Mouse (Mus musculus) left cerebral cortex, postnatal 25 days (tissue): Measurements from ENCODE around the gene Tmem43. TPM values are rescaled to one million over a fixed set of nuclear protein-coding genes. Genes with fewer than 3 reads are reported as not detected.

Experiments used
- DNase-seq, 2 experiments: peaks; one replicate each; pipeline ENCODE4 v3.0.0; 2022; ENCODE audit warnings: low spot score in 2 of 2, mixed read lengths in 1 of 2
- intact Hi-C: fragments of 180-260 bp; cut with DNase I; formaldehyde crosslinking; loops from one replicate; pipeline ENCODE4 v1.15.1; 2025
- total RNA-seq, 2 experiments: library from RNA; stranded (reverse); gene quantifications; 2 replicates each; pipeline ENCODE4 v1.2.3; 2021

The Tmem43 gene
- total RNA-seq, 2 experiments from 2014 or later: 20.5 to 28.0 TPM

- no peak for DNase-seq
- intact Hi-C loops: no loop called here
Measured at GRCm38 (mm10) chr6:91528265-91528664, 54.8 kb downstream of the Tmem43 start.

GRCm38 (mm10) chr6:91530673-91531072 lies 57.2 kb downstream of the Tmem43 start:
- intact Hi-C loops: no loop called here
- no peak for DNase-seq

GRCm38 (mm10) chr6:91531276-91531675 lies 57.8 kb downstream of the Tmem43 start:
- intact Hi-C loops: no loop called here
- no peak for DNase-seq

DNA sequence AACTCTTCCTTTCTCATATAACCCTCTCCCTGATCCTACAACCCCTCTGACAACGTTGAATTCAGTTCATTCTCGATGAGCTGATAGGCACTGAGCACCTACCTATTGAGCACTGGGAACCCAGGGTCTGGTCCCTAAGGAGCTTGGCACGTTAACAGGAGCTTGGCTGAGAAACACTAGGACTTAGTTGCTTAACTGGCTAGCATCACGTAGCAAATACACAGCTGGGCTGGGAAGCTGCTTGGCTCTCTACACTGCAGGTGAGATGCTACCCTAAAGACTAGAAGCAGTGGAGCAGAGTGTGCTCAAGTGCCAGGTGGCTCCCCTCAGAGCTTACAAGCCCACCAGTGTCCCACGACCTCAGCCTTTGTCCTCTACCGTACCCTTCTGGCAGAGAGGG lies 59.2 kb downstream of the Tmem43 start:
- DNase-seq: no peak
- intact Hi-C loops: no loop called here

DNA sequence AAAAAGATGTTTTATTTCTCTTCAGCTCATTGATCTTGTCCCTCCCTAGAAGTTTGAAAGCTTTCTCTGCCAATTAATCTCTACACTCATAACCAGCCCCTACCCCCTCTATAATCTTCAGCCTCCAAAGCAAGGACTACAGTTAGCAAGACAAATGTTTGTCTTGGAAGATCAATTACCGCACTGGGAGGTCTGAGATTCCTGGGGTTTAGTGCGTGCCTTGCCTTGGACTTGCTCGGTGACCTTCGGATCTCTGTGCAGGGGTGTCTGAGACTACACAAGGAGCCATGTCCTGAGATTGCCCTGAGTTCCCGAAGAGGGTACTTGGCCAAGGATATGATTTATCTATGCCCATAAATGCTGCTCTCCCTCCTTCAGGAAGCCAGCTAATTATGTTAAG lies 59.9 kb downstream of the Tmem43 start:
- no peak for DNase-seq
- intact Hi-C loops: no loop called here

DNA sequence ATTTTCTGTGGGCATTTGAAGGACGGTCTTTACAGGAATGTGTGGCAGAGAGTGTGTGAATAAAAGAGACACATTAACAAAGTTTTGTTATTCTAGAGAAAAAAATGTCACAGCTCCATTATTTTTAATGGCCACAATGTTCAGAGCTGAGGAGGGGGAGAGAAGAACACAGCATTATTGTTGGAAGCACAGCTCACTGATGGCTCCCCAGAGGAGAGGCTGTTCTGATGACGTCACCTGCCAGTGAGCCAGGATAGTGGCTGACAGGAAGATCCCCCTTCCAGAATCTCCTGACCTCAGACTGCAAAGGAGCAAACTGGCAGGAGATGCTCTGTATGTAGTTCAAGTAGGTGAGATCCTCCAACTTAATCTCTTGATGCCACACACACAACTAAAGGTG lies 60.3 kb downstream of the Tmem43 start:
- DNase-seq: no peak
- intact Hi-C loops: no loop called here

DNA sequence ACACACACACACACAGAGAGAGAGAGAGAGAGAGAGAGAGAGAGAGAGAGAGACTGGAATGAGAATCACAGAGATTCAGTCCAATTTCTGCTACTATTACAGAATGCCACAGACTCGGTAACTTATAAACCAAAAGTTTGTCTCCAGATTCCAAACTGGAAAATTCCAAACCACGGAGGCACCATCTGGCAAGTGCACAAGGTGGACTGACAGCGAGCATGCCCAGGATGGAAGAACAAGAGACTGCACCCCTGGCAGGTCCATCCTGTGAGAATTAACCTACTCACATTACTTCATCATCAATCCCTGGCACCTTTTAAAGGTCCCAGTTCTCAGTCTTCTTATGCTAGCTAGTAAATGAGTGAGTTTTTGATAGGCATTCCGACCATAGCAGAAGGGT lies 60.8 kb downstream of the Tmem43 start:
- intact Hi-C loops: no loop called here
- DNase-seq: no peak

DNA sequence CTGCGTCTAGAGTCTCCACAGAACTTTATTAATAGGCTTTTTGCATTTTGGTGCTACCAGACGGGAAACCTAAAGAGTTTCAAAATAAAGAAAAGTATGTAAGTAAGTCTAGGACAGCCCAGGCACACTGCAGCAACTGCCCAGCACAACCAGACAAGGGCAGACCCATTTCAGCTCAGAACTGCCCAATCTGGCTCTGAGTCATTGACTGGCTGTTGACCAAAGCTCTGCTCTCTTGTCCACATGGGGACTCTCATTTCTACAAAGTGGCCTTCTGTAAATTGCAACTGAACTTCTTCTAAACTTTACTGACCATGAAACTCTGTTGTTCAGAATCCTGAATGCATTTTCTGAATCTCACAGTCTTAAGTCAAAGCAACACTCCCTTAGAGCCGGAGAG lies 61.7 kb downstream of the Tmem43 start:
- DNase-seq: no peak
- intact Hi-C loops: no loop called here

DNA sequence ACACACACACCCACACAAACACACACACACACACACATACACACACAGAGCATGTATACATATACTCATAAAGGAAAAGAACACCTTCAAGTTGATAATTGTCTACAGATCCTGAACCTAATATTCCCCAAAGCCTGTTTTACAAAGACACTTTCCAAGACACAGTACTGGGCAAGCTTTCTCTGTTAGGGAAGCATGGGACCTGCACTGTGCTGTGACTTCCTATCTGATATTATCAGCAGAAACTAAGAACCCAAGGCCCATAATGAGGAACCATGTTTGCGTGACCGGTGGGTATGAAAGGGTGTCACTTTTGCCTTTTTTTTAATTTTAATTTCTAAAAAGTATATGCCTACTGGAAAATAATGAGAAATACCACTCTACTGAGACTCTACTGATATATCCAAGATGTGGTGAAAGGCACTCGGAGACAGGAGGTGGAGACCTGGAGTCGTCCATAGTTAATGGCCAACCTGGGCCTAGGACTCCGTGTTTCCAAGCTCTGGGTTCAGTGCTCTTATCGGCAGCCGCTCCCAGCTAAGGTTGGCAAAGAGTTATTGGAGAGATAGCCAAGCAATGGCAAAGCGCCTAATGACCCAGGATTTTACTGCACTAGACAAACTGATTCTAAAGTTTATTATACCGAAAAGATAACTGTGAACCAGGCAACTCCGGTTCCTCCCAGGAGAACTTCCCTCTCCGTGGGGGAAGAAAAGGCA lies 62.7 kb downstream of the Tmem43 start:
- no peak for DNase-seq
- intact Hi-C loops: no loop called here

Other genes starting within 250 kb of the Tmem43 start
- gene Wnt7a, start 62.3 kb upstream of the Tmem43 start, total RNA-seq: 10 to 100 TPM; 11.6 to 16.3 TPM
- 10 to 100 TPM; 19.5 to 20.9 TPM for gene Chchd4, start 157 bp upstream of the Tmem43 start, total RNA-seq
- 10 to 100 TPM; 10.5 to 13.3 TPM for gene Xpc, start 42.2 kb downstream of the Tmem43 start, total RNA-seq
- 10 to 100 TPM; 35.6 to 45.9 TPM for gene Lsm3, start 42.2 kb downstream of the Tmem43 start, total RNA-seq
- gene Slc6a6, start 210.3 kb downstream of the Tmem43 start, total RNA-seq: 100 to 1,000 TPM; 128 to 149 TPM